16 mouse cellular contexts compared by ENCODE assay signal in the genomic region with DNA sequence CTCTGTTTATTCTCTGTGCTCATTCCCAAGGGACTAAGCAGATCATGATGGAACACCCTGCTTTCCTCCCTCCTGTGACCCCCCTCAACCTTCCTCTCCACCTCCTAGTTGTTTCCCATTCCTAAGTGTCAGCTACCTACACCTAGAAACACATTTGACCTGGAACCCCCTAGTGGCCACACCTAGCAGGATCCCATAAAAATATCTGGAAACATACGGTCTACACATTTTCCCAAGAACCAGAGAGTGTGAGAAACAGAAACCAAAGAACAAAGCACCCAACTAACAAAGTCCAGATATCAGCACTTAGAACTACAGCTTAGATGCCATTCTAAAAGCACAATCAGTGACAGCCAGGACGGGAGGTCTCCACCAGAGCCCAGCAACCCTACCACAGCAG. TPM values are rescaled to one million over a fixed set of nuclear protein-coding genes. Genes with fewer than 3 reads are reported as not detected.
DNase-seq lines count a peak whose midpoint lies in the region; ATAC-seq and TF ChIP-seq lines count a peak whose summit lies in the region.
"Had no signal": no experiment of that assay in that cellular context is flagged by ENCODE, and none has a peak within 500 bp of the region (broad histone marks: within the 10 kb centered on the region; RNA-seq: fewer than 3 reads in every experiment).

No protein-coding gene starts in this region.

- H3K36me3 ChIP-seq in heart, embryonic 12.5 days, result peaks cover 8% of the 10 kb centered on the region; the same call in 1 of the 2 replicates
- no peaks in the 10 kb centered on the region for H3K36me3 ChIP-seq in lung, postnatal 0 days (ENCODE audit: insufficient read depth, low read length)
- H3K36me3 ChIP-seq in MEL (ENCODE audit: control insufficient read depth in 1 of 2, insufficient read depth in 2 of 2, low read length in 2 of 2), result peaks cover 0 to 12% of the 10 kb centered on the region in 2 experiments; a peak in 3 of 4 replicates
- H3K36me3 ChIP-seq in intestine, postnatal 0 days (ENCODE audit: control insufficient read depth, insufficient read depth), result no peaks in the 10 kb centered on the region
- H3K36me3 ChIP-seq: midbrain, embryonic 15.5 days had no signal

- TF ChIP-seq RAD21 in MEL (IDR thresholded peaks at IDR 0.05; ENCODE audit: low read depth, low read length), result no peak

- peaks cover 57% of the 10 kb centered on the region for H3K79me2 ChIP-seq in MEL (ENCODE audit: control insufficient read depth, insufficient read depth, low read length, poor library complexity)

- TF ChIP-seq CTCF in lung, postnatal 0 days (IDR thresholded peaks at IDR 0.05), result peak; percentile 52
- TF ChIP-seq CTCF in lung, adult 2 months (IDR thresholded peaks at IDR 0.05; ENCODE audit: insufficient read depth, low read length), result no peak
- peak in 2 of 3 experiments; percentile 26 to 32; a peak in 2 of 6 replicates for TF ChIP-seq CTCF in MEL (IDR thresholded peaks at IDR 0.05 in 2 of 3, conservative IDR thresholded peaks at IDR 0.05 in 1 of 3; ENCODE audit: control insufficient read depth in 1 of 3, insufficient read depth in 1 of 3, low read depth in 2 of 3, low read length in 3 of 3, poor library complexity in 1 of 3, severe bottlenecking in 1 of 3)
- peak; percentile 62 for TF ChIP-seq CTCF in intestine, postnatal 0 days (IDR thresholded peaks at IDR 0.05; ENCODE audit: low read depth)

- H3K4me2 ChIP-seq in heart, embryonic 12.5 days, result no peak overlapping the region
- no peak overlapping the region for H3K4me2 ChIP-seq in lung, postnatal 0 days (replicated peaks; ENCODE audit: low read depth, low read length)
- no peak overlapping the region for H3K4me2 ChIP-seq in intestine, postnatal 0 days (replicated peaks; ENCODE audit: low read depth)
- H3K4me2 ChIP-seq: embryonic facial prominence, embryonic 13.5 days; midbrain, embryonic 15.5 days; neural tube, embryonic 13.5 days had no signal

- no peak for TF ChIP-seq POLR2A in lung, adult 2 months (IDR thresholded peaks at IDR 0.05; ENCODE audit: borderline replicate concordance, extremely low read depth, low read depth, low read length)
- no peak for TF ChIP-seq POLR2A in MEL (IDR thresholded peaks at IDR 0.05; ENCODE audit: control insufficient read depth in 1 of 2, insufficient read depth in 1 of 2, low read depth in 1 of 2, low read length in 2 of 2, poor library complexity in 1 of 2)

- no peak overlapping the region for H3K9ac ChIP-seq in heart, embryonic 12.5 days
- H3K9ac ChIP-seq in lung, postnatal 0 days (replicated peaks; ENCODE audit: low read depth), result no peak overlapping the region
- no peak overlapping the region for H3K9ac ChIP-seq in MEL (ENCODE audit: control insufficient read depth, low read depth, low read length, poor library complexity, severe bottlenecking)
- no peak overlapping the region for H3K9ac ChIP-seq in intestine, postnatal 0 days (ENCODE audit: low read depth, low read length)
- H3K9ac ChIP-seq: embryonic facial prominence, embryonic 13.5 days; midbrain, embryonic 15.5 days; neural tube, embryonic 13.5 days had no signal

- 33% methylated on average over 2 of the region's 2 CpGs for WGBS in heart, embryonic 12.5 days
- 59% methylated on average over 2 of the region's 2 CpGs for whole genome bisulfite sequencing in lung, postnatal 0 days
- 51% methylated on average over 2 of the region's 2 CpGs for WGBS in lung, adult 2 months
- WGBS in intestine, postnatal 0 days, result 31% methylated on average over 2 of the region's 2 CpGs

- intact Hi-C loops in heart, postnatal 36 days (cut with DNase I), result no loop called here

- no peaks in the 10 kb centered on the region for H3K27me3 ChIP-seq in heart, embryonic 12.5 days (replicated peaks)
- H3K27me3 ChIP-seq in lung, postnatal 0 days (replicated peaks; ENCODE audit: insufficient read depth, low read length), result no peaks in the 10 kb centered on the region
- H3K27me3 ChIP-seq in MEL (ENCODE audit: control insufficient read depth in 1 of 2, insufficient read depth in 2 of 2, low read length in 2 of 2), result no peaks in the 10 kb centered on the region
- H3K27me3 ChIP-seq in intestine, postnatal 0 days (replicated peaks; ENCODE audit: control insufficient read depth, insufficient read depth, low read length), result no peaks in the 10 kb centered on the region
- H3K27me3 ChIP-seq: embryonic facial prominence, embryonic 13.5 days; midbrain, embryonic 15.5 days; neural tube, embryonic 13.5 days had no signal

- peak overlapping the region; percentile 21; the same call in 1 of the 2 replicates for H3K27ac ChIP-seq in heart, embryonic 12.5 days (ENCODE audit: poor library complexity, severe bottlenecking)
- H3K27ac ChIP-seq in lung, postnatal 0 days (ENCODE audit: low read length), result no peak overlapping the region
- H3K27ac ChIP-seq in MEL (ENCODE audit: control insufficient read depth, low read depth, low read length), result no peak overlapping the region
- H3K27ac ChIP-seq in intestine, postnatal 0 days (ENCODE audit: low read depth, low read length), result no peak overlapping the region
- H3K27ac ChIP-seq: embryonic facial prominence, embryonic 13.5 days; hindbrain, embryonic 10.5 days; midbrain, embryonic 15.5 days; neural tube, embryonic 13.5 days had no signal

- no peak for DNase-seq in heart, postnatal 36 days
- DNase-seq in lung, postnatal 0 days (ENCODE audit: low spot score), result no peak
- DNase-seq in lung, adult 2 months, result no peak
- DNase-seq in MEL (ENCODE audit: low read depth, low spot score), result no peak
- DNase-seq in urinary bladder, adult 18-20 months (ENCODE audit: low spot score in 2 of 2), result no peak
- no peak for DNase-seq in frontal cortex, postnatal 14 days (ENCODE audit: low spot score in 2 of 2)
- DNase-seq: adrenal gland, adult 8-10 months; kidney, adult 2 months; liver; retina, postnatal 1 day had no signal

- ATAC-seq in heart, embryonic 12.5 days (ENCODE audit: insufficient number of reproducible peaks, low FRiP score), result no peak
- ATAC-seq in lung, postnatal 0 days, result no peak
- ATAC-seq in intestine, postnatal 0 days, result no peak
- ATAC-seq: midbrain, embryonic 15.5 days had no signal

- TF ChIP-seq EP300 in lung, postnatal 0 days (IDR thresholded peaks at IDR 0.05), result no peak
- TF ChIP-seq EP300 in MEL (IDR thresholded peaks at IDR 0.05; ENCODE audit: low read depth in 1 of 2, low read length in 2 of 2), result no peak

- no peak overlapping the region for H3K4me3 ChIP-seq in heart, embryonic 12.5 days
- no peak overlapping the region for H3K4me3 ChIP-seq in lung, postnatal 0 days (ENCODE audit: low read depth, low read length)
- no peak overlapping the region for H3K4me3 ChIP-seq in lung, adult 2 months (replicated peaks; ENCODE audit: extremely low read depth, low read depth, low read length)
- no peak overlapping the region for H3K4me3 ChIP-seq in MEL (ENCODE audit: control insufficient read depth in 1 of 2, insufficient read depth in 1 of 2, low read depth in 2 of 2, low read length in 2 of 2)
- H3K4me3 ChIP-seq in intestine, postnatal 0 days (ENCODE audit: low read depth, low read length), result no peak overlapping the region
- H3K4me3 ChIP-seq: embryonic facial prominence, embryonic 13.5 days; hindbrain, embryonic 10.5 days; midbrain, embryonic 15.5 days; neural tube, embryonic 13.5 days had no signal

- H3K9me3 ChIP-seq in heart, embryonic 12.5 days (replicated peaks), result no peaks in the 10 kb centered on the region
- no peaks in the 10 kb centered on the region for H3K9me3 ChIP-seq in lung, postnatal 0 days (ENCODE audit: low read length)
- no peaks in the 10 kb centered on the region for H3K9me3 ChIP-seq in MEL (replicated peaks; ENCODE audit: insufficient read depth, low read length)
- H3K9me3 ChIP-seq in intestine, postnatal 0 days (ENCODE audit: control insufficient read depth), result no peaks in the 10 kb centered on the region
- H3K9me3 ChIP-seq: midbrain, embryonic 15.5 days had no signal

- H3K4me1 ChIP-seq in heart, embryonic 12.5 days (replicated peaks), result peaks cover 18% of the 10 kb centered on the region
- no peaks in the 10 kb centered on the region for H3K4me1 ChIP-seq in lung, postnatal 0 days (ENCODE audit: insufficient read depth, low read depth, low read length)
- H3K4me1 ChIP-seq in lung, adult 2 months (ENCODE audit: control insufficient read depth, insufficient read depth, low read length), result peaks cover 2% of the 10 kb centered on the region
- peaks cover 3 to 10% of the 10 kb centered on the region in 2 experiments for H3K4me1 ChIP-seq in MEL (ENCODE audit: control insufficient read depth in 1 of 2, insufficient read depth in 2 of 2, low read length in 2 of 2)
- H3K4me1 ChIP-seq in intestine, postnatal 0 days (replicated peaks; ENCODE audit: control insufficient read depth, insufficient read depth, low read length), result 0 out of 2 replicates have a peak, but pooled peaks cover 5% of the 10 kb centered on the region
- H3K4me1 ChIP-seq: hindbrain, embryonic 10.5 days; midbrain, embryonic 15.5 days had no signal

TF ChIP-seq in MEL, 35 proteins besides CTCF, POLR2A, EP300 and RAD21:
- TF ChIP-seq ZC3H11A (IDR thresholded peaks at IDR 0.05; ENCODE audit: low read depth, low read length) (no peak), GATA1 (IDR thresholded peaks at IDR 0.05; ENCODE audit: low read depth, low read length) (no peak), ETS1 (IDR thresholded peaks at IDR 0.05; ENCODE audit: low read depth, low read length) (no peak), SMC3 (IDR thresholded peaks at IDR 0.05; ENCODE audit: low read depth, low read length) (no peak), POLR2AphosphoS5 (IDR thresholded peaks at IDR 0.05; ENCODE audit: borderline replicate concordance, low read depth, low read length) (no peak), USF2 (IDR thresholded peaks at IDR 0.05; ENCODE audit: borderline replicate concordance in 1 of 2, insufficient read depth in 1 of 2, low read depth in 1 of 2, low read length in 2 of 2) (no peak), NELFE (IDR thresholded peaks at IDR 0.05; ENCODE audit: low read depth, low read length) (no peak), RCOR1 (IDR thresholded peaks at IDR 0.05; ENCODE audit: low read depth, low read length) (no peak), MYC (IDR thresholded peaks at IDR 0.05; ENCODE audit: low read depth, low read length) (no peak), MYB (IDR thresholded peaks at IDR 0.05; ENCODE audit: low read depth, low read length) (no peak), JUND (IDR thresholded peaks at IDR 0.05; ENCODE audit: low read depth, low read length) (no peak)

RNA-seq across cellular contexts. Expression of gene Cnot2, which starts 26.9 kb away (rescaled TPM):
- polyA plus RNA-seq in heart, embryonic 12.5 days (2016; fragmentation: Nextera tagmentation; extraction: Ambion mirVana), result 76.9 and 79.8 TPM in 2 replicates
- total RNA-seq in heart, postnatal 36 days (2021), result 10 to 100 TPM; 37.3 to 41.9 TPM
- polyA plus RNA-seq in lung, postnatal 0 days (2015; fragmentation: Nextera tagmentation; extraction: Ambion mirVana), result 47.3 and 55.7 TPM in 2 replicates
- 18.6 and 30.9 TPM in 2 replicates for polyA plus RNA-seq in lung, adult 2 months (2012; rRNA removed)
- 84.6 and 88.8 TPM in 2 replicates for total RNA-seq in MEL (2012; rRNA removed)
- 100 to 1,000 TPM in 1 of 2 experiments, 10 to 100 TPM in 1; 84.3 to 554 TPM for polyA plus RNA-seq in MEL (2012; ENCODE audit: insufficient read depth in 1 of 2, insufficient read length in 2 of 2, low read depth in 1 of 2, low replicate concordance in 2 of 2, missing spikeins in 1 of 2)
- 26.6 and 28.1 TPM in 2 replicates for polyA plus RNA-seq in intestine, postnatal 0 days (2015; fragmentation: Nextera tagmentation; extraction: Ambion mirVana)
